Mouse (Mus musculus): ENCODE results near the gene Cnn2.

GRCm38 (mm10) chr10:80011740-80012139, 23.4 kb downstream of the Cnn2 start:
- no peak for TF ChIP-seq CTCF (IDR thresholded peaks at IDR 0.05; ENCODE audit: control insufficient read depth, insufficient read depth, insufficient replicate concordance, low read depth, low read length)
- no peak for TF ChIP-seq POLR2A (IDR thresholded peaks at IDR 0.05; ENCODE audit: control insufficient read depth, low read depth, low read length)

Data from testis, adult 2 months (tissue).